Mouse (Mus musculus): ENCODE data around the gene Cercam. TPM values are rescaled to one million over a fixed set of nuclear protein-coding genes. Genes with fewer than 3 reads are reported as not detected.
A peak's percentile ranks its signal among the peaks of the same experiment; 100 is the strongest.
"Not testable (repeated sequence)": the region's sequence is repeated elsewhere in the genome, so short reads cannot be mapped to it uniquely, and the experiment has no call there.

Cercam gene
- total RNA-seq, 2 experiments from 2014 or later, result 7.9 to 10.0 TPM

GRCm38 (mm10) chr2:29857967-29858366, 11.0 kb upstream of the Cercam start:
- no peak for TF ChIP-seq CTCF (conservative IDR thresholded peaks at IDR 0.05)
- no peak overlapping the region for H3K4me3 ChIP-seq
- no peak for DNase-seq (ENCODE audit: low spot score in 2 of 2)
- H3K27ac ChIP-seq, result peak overlapping the region; percentile 72

- Histone ChIP-seq H3K27ac (peak overlapping the region; percentile 72), H3K4me3 (no peak overlapping the region)
- TF ChIP-seq CTCF (conservative IDR thresholded peaks at IDR 0.05), result peak; percentile 90
- DNase-seq (ENCODE audit: low spot score in 2 of 2), result peak in 1 of 2 experiments; percentile 70
Measured at GRCm38 (mm10) chr2:29858748-29859473, 10.1 kb upstream of the Cercam start.

- no peak for TF ChIP-seq CTCF (conservative IDR thresholded peaks at IDR 0.05)
- Histone ChIP-seq H3K27ac (no peak overlapping the region), H3K4me3 (no peak overlapping the region)
- no peak for DNase-seq (ENCODE audit: low spot score in 2 of 2)
Measured at GRCm38 (mm10) chr2:29865125-29865524, 3.8 kb upstream of the Cercam start.

- H3K4me3 ChIP-seq, result peak overlapping the region; percentile 68
- TF ChIP-seq CTCF (conservative IDR thresholded peaks at IDR 0.05), result no peak
- H3K27ac ChIP-seq, result peak overlapping the region; percentile 56
Measured at GRCm38 (mm10) chr2:29869646-29870451, 885 bp downstream of the Cercam start.

GRCm38 (mm10) chr2:29872581-29873295, 3.8 kb downstream of the Cercam start:
- no peak for DNase-seq (ENCODE audit: low spot score in 2 of 2)

More at GRCm38 (mm10) chr2:29869646-29870451, 885 bp downstream of the Cercam start:
- DNase-seq (ENCODE audit: low spot score in 2 of 2), result no peak

GRCm38 (mm10) chr2:29873801-29874200, 4.8 kb downstream of the Cercam start:
- TF ChIP-seq CTCF (conservative IDR thresholded peaks at IDR 0.05), result no peak

More at GRCm38 (mm10) chr2:29872581-29873295, 3.8 kb downstream of the Cercam start:
- H3K4me3 ChIP-seq, result no peak overlapping the region
- peak overlapping the region; percentile 46; the same call in 1 of the 2 replicates for H3K27ac ChIP-seq
- TF ChIP-seq CTCF (conservative IDR thresholded peaks at IDR 0.05), result 0 out of 2 replicates have a peak, but pooled peaks have one; percentile 8

GRCm38 (mm10) chr2:29878061-29878460, 9.1 kb downstream of the Cercam start:
- no peak overlapping the region for H3K27ac ChIP-seq
- no peak for DNase-seq (ENCODE audit: low spot score in 2 of 2)
- no peak for TF ChIP-seq CTCF (conservative IDR thresholded peaks at IDR 0.05)
- H3K4me3 ChIP-seq, result no peak overlapping the region

More at GRCm38 (mm10) chr2:29873801-29874200, 4.8 kb downstream of the Cercam start:
- DNase-seq (ENCODE audit: low spot score in 2 of 2), result no peak
- H3K27ac ChIP-seq, result no peak overlapping the region
- H3K4me3 ChIP-seq, result no peak overlapping the region

- no peak for TF ChIP-seq CTCF (conservative IDR thresholded peaks at IDR 0.05)
Measured at GRCm38 (mm10) chr2:29879191-29879590, 10.2 kb downstream of the Cercam start.

GRCm38 (mm10) chr2:29879964-29880830, 11.2 kb downstream of the Cercam start:
- H3K27ac ChIP-seq, result peak overlapping the region; percentile 69
- DNase-seq (ENCODE audit: low spot score in 2 of 2), result peak in 1 of 2 experiments; percentile 30
- no peak for TF ChIP-seq CTCF (conservative IDR thresholded peaks at IDR 0.05)
- H3K4me3 ChIP-seq, result no peak overlapping the region

More at GRCm38 (mm10) chr2:29879191-29879590, 10.2 kb downstream of the Cercam start:
- Histone ChIP-seq H3K4me3 (no peak overlapping the region), H3K27ac (no peak overlapping the region)
- DNase-seq (ENCODE audit: low spot score in 2 of 2), result no peak

GRCm38 (mm10) chr2:29886659-29887292, 17.8 kb downstream of the Cercam start:
- H3K4me3 ChIP-seq; DNase-seq (ENCODE audit: low spot score in 2 of 2); H3K27ac ChIP-seq: not testable (repeated sequence)
- peak; percentile 61 for TF ChIP-seq CTCF (conservative IDR thresholded peaks at IDR 0.05)
